Mouse (Mus musculus): Measurements from ENCODE around the gene Fxyd2. TPM values are rescaled to one million over a fixed set of nuclear protein-coding genes. Genes with fewer than 3 reads are reported as not detected.

Gene Fxyd2
- polyA plus RNA-seq, 1 experiment from 2014 or later = 2.3 TPM

DNA sequence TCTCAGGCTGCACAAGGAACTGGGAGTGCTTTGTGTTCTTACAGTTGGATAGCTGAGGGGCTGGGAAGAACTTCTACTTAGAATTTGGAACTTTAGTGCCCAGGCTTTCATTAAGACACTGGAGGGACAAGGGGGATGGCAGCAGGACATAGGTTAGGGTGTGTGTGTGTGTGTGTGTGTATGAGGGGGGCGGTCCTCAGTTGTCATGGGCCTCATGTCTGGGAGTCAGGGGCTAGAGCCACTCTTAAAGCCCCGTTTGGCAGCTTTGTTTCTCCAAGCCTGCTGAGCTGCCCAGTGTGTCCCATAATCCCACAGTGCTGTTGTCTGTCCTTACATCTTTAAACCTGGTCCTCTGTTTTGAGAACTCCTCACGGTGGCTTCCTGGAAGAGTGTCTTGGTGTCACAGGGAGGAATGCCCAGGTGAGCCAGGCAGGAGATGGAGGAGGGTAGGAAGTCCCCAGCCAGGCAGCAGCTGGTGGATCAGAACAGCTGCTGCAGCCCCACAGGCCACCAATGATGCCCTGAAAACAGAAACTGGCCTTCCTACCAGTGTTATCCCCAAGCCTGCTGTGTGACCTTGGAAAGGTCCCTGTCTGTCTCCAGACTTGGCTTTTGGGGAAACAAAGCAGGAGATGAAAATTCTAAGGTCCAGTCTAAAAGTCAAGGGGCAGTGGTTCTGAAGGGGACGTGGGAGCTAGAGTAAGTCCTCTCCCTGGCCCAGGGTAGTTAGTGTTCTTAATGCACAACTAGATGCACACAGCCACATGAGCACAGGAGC, 13.4 kb downstream of the Fxyd2 start:
- Histone ChIP-seq H3K27me3 (peaks cover 30% of the 10 kb centered on the region), H3K9me3 (no peaks in the 10 kb centered on the region), H3K4me3 (replicated peaks) (no peak overlapping the region), H3K9ac (no peak overlapping the region), H3K4me2 (no peak overlapping the region), H3K4me1 (peaks cover 10% of the 10 kb centered on the region), H3K27ac (no peak overlapping the region), H3K36me3 (replicated peaks) (no peaks in the 10 kb centered on the region)
- 69% methylated on average over 4 of the region's 4 CpGs for WGBS
- ATAC-seq (ENCODE audit: low FRiP score) = no peak

DNA sequence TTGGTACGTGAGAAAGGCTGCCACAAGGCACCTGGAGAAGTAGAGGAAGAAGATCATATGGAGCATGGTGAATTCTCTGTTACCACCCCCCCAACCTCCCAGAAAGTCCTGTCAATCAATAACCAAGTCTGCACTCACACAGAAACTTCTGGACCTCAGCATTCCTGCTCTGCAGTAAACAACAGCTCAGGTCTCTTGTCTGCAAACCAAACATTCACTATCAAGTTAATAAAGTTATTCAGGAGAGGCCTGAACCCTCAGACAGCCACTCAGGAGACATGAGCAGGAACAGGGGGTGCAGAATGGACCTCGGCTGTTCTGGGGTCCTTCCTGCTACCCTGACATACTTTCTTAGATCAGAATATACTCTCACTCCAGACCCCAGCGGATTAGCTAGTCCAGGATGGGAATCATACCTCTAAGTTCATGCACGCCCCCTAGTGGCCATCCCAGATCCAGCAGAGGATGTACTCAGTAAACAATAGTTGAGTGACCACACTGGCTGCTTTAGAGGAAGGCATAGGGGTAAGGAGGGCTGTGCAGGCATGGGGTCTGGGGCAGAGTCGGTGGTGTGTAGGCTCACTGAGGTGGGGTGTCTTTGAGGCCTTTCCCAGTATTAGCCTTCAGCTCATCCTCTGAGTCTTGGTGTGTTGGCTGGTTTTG, 14.1 kb downstream of the Fxyd2 start:
- Histone ChIP-seq H3K4me2 (no peak overlapping the region), H3K9me3 (no peaks in the 10 kb centered on the region), H3K27me3 (peaks cover 33% of the 10 kb centered on the region), H3K4me1 (peaks cover 4% of the 10 kb centered on the region), H3K9ac (no peak overlapping the region), H3K27ac (no peak overlapping the region), H3K4me3 (replicated peaks) (no peak overlapping the region), H3K36me3 (replicated peaks) (no peaks in the 10 kb centered on the region)
- no peak for ATAC-seq (ENCODE audit: low FRiP score)
- 58% methylated on average over 5 of the region's 5 CpGs for WGBS

DNA sequence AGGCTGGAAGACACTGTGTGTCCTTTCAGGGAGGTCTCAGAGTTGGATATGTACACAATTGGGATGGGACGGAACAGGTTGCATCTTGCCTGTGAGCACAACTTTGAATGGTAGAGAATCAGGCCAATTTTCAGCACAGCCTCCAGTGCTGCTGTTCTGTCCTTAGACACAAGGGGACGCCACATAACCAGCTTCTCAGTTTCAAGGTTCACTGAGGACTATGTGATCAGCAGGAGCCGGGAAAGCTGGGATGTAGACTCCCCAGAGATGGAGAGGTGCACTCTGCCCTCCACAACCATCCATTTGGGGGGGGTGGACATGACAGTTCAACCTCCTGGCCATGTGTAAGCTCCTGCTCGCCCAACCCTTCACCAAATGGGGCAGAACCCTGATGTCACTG, 16.4 kb downstream of the Fxyd2 start:
- 42% methylated on average over 4 of the region's 4 CpGs for WGBS

DNA sequence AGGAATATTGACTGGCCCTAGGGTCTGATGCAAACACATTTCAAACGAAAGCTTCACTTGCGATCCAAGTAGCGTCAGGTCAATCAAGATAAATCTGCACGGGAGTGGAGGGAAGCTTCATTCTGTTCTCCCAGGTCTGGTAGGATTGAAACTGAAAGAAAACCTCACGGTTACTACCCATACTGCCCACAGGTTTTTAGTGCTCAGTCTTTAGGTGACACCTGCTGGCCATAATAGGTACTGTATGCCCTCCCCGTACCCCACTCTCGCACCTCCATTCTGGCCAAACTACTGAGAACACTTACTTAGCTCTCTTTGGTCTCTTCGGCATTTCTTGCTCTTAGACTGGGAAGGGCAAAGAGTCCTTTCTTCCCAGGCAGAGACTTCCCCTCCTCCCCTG, 17.8 kb downstream of the Fxyd2 start:
- 31% methylated on average over 8 of the region's 8 CpGs for WGBS
- Histone ChIP-seq H3K27me3 (peaks cover 10% of the 10 kb centered on the region; the same call in 1 of the 2 replicates), H3K4me3 (replicated peaks) (no peak overlapping the region), H3K4me1 (peaks cover under 1% of the 10 kb centered on the region), H3K36me3 (replicated peaks) (no peaks in the 10 kb centered on the region), H3K9me3 (no peaks in the 10 kb centered on the region), H3K4me2 (no peak overlapping the region), H3K27ac (no peak overlapping the region), H3K9ac (no peak overlapping the region)
- ATAC-seq (ENCODE audit: low FRiP score) = no peak

More for the DNA sequence above, 16.4 kb downstream of the Fxyd2 start:
- no peaks in the 10 kb centered on the region for H3K9me3 ChIP-seq
- ATAC-seq (ENCODE audit: low FRiP score) = no peak
- H3K9ac ChIP-seq = no peak overlapping the region
- H3K27ac ChIP-seq = no peak overlapping the region
- peaks cover 4% of the 10 kb centered on the region for H3K4me1 ChIP-seq
- H3K4me2 ChIP-seq = no peak overlapping the region
- H3K27me3 ChIP-seq = peaks cover 16% of the 10 kb centered on the region
- H3K4me3 ChIP-seq (replicated peaks) = no peak overlapping the region
- no peaks in the 10 kb centered on the region for H3K36me3 ChIP-seq (replicated peaks)

DNA sequence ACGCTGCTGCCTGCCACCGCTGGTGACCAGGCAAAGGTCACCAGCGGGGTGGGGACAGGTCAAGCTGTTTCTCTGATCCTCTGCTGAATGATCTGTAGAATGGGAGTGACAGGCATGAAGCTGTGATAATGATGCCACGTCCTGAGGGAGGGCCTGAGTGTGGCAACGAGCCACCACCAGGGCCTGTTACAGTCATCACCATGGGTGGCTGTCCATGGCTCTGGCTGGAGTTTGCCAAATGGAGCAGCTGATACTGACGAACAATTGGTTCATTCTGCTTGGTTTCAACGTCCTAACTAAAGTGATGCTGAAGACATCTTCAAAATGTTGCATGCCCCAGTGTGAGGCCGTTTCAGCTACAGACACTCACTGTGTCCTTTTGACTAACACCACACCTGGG, 18.8 kb downstream of the Fxyd2 start:
- Histone ChIP-seq H3K4me3 (replicated peaks) (no peak overlapping the region), H3K9me3 (no peaks in the 10 kb centered on the region), H3K4me1 (no peaks in the 10 kb centered on the region; the same call in 1 of the 2 replicates), H3K36me3 (replicated peaks) (no peaks in the 10 kb centered on the region), H3K4me2 (no peak overlapping the region), H3K27me3 (peaks cover 10% of the 10 kb centered on the region; the same call in 1 of the 2 replicates), H3K27ac (no peak overlapping the region), H3K9ac (no peak overlapping the region)
- no peak for ATAC-seq (ENCODE audit: low FRiP score)
- 75% methylated on average over 8 of the region's 8 CpGs for WGBS

DNA sequence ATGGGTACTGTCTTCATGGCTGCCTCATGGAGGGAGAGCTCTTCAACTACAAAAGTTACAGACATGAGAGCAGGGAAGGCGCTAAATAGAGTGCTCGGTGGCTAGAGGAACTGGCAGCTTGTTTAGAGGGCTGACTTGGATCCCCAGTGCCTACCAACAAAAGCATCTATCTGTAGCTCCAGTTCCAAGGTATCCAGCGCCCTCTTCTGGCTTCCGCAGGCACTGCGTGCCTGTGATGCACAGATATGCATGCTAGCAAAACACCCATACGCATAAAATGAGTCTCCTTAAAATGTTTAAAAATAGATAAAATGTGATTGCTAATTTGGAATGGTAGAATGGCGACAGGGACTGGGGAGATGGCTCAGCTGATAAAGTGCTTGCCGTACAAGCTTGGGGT, 21.7 kb downstream of the Fxyd2 start:
- Histone ChIP-seq H3K4me3 (replicated peaks) (no peak overlapping the region), H3K27ac (no peak overlapping the region), H3K4me1 (no peaks in the 10 kb centered on the region; the same call in 1 of the 2 replicates), H3K27me3 (peaks cover 9% of the 10 kb centered on the region; the same call in 1 of the 2 replicates), H3K4me2 (no peak overlapping the region), H3K9me3 (no peaks in the 10 kb centered on the region), H3K36me3 (replicated peaks) (no peaks in the 10 kb centered on the region), H3K9ac (no peak overlapping the region)
- WGBS = 58% methylated on average over 8 of the region's 8 CpGs
- ATAC-seq (ENCODE audit: low FRiP score) = no peak

DNA sequence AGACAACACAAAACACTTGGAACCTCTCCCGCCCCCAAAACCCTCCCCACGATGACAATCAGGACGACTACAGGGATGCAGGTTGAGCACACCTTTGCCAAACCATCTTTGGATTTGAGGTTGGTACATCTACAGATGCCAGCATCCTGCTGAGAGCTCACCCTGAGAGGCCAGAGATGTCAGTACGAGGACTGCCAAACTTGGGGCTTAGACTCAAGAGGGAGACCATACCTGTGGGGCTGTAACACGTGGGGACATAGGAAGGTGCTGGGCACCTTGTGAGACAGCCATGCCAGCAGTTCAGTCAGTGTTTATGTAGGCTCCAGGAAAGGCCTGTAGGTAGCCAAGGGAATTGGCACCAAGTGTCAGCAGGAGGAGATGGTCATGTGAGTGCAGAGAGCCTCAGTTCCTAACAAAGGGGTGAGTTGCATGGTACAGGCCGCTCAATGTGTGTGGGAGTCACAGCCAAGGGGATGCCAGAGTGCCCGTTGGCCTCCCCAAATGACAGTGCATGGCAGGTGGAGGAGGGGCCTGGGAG, 23.4 kb downstream of the Fxyd2 start:
- 85% methylated on average over 7 of the region's 7 CpGs for WGBS
- Histone ChIP-seq H3K4me1 (no peaks in the 10 kb centered on the region), H3K27ac (no peak overlapping the region), H3K9me3 (no peaks in the 10 kb centered on the region), H3K36me3 (replicated peaks) (no peaks in the 10 kb centered on the region), H3K9ac (no peak overlapping the region), H3K4me3 (replicated peaks) (no peak overlapping the region), H3K4me2 (no peak overlapping the region), H3K27me3 (peaks cover 11% of the 10 kb centered on the region; the same call in 1 of the 2 replicates)
- ATAC-seq (ENCODE audit: low FRiP score) = no peak

DNA sequence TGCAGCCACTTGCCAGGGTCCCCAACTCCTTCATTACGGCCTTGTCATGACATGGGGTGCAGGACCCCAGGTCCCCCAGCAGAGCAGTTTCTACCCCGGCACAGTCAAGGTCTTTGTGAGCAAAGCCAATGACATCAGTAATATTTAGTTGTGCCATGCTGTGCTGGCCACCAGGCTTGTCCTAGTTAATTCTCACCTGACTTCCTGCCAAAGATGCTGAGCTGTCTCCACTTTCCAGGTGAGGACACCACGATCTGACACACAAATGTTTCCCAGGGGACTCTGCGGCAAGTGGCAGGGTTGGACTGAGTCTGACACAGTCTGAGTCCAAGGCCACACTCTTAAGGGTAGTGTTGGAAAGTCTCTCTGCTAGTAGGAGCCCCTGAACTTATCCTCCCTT, 27.0 kb downstream of the Fxyd2 start, which contains the start of gene Dscaml1:
Dscaml1 (plus strand) TSS at position 173 of the 400 bp plus-strand sequence.
- ATAC-seq (ENCODE audit: low FRiP score) = no peak
- Histone ChIP-seq H3K36me3 (replicated peaks) (no peaks in the 10 kb centered on the region), H3K4me2 (no peak within 1 kb of the TSS), H3K4me3 (replicated peaks) (no peak within 1 kb of the TSS), H3K27ac (no peak within 1 kb of the TSS), H3K9ac (no peak within 1 kb of the TSS), H3K27me3 (peaks cover 39% of the 10 kb centered on the region), H3K9me3 (no peaks in the 10 kb centered on the region), H3K4me1 (peaks cover 18% of the 10 kb centered on the region)
- 83% methylated on average over 4 of the region's 4 CpGs for WGBS

DNA sequence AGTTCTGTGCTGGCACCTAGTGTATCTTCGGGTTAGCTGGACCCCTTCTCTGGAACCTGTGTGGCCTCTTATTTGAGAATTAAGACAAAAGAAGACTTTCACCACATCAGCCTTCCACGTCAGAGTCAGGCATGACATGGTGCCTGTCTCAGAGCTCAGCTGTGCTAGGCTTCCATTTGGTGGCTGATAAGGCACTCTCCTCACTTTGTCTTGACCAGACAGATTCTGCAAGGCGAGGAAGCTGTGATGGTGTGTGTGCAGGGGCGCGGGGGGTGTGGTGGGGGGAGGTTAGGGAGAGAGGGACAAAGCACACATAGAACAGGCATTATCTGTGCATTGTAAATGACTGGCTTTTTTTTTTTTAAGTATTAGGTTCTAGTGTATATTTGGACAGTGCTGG, 29.9 kb downstream of the Fxyd2 start:
- Histone ChIP-seq H3K27ac (no peak overlapping the region), H3K4me1 (peaks cover 43% of the 10 kb centered on the region), H3K9me3 (no peaks in the 10 kb centered on the region), H3K4me2 (peak overlapping the region; percentile 70; the same call in 1 of the 2 replicates), H3K36me3 (replicated peaks) (no peaks in the 10 kb centered on the region), H3K4me3 (replicated peaks) (no peak overlapping the region), H3K27me3 (peaks cover 57% of the 10 kb centered on the region), H3K9ac (no peak overlapping the region)
- no peak for ATAC-seq (ENCODE audit: low FRiP score)
- WGBS = 33% methylated on average over 5 of the region's 5 CpGs

DNA sequence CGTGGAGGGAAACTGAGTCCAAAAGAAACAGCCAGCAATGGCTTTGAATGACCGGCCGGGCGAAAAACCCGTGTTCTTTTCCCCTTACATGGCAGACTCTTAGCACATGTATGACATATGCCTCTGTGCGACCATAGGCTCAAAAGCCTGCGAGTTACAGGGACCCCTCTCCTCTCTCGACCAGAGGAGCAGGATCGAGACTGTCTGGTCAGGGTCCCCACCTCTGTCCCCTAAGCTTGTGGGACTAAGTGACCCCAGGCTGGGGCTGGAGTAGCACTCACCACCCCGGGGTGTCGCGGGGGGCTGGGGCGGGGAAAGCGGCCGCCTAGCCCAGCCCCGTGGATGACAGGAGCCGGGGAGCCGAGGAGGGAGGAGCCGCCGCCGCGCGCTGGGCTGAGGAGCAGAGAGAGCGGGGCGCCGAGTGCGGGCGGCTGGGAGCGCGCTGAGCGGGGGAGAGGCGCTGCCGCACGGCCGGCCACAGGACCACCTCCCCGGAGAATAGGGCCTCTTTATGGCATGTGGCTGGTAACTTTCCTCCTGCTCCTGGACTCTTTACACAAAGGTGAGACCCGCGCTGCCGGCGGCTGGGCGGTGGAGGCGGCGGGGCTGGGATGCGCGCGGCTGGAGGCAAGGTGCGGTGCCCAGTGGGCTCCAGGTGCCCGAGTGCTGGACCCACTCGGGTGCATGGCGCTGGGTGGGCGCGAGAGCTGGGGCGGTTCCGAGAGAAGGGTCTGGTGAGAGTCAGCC, 30.7 kb downstream of the Fxyd2 start:
- Histone ChIP-seq H3K4me1 (peaks cover 46% of the 10 kb centered on the region), H3K4me3 (replicated peaks) (peak overlapping the region; percentile 55), H3K27me3 (peaks cover 57% of the 10 kb centered on the region), H3K4me2 (peak overlapping the region; percentile 70), H3K36me3 (replicated peaks) (no peaks in the 10 kb centered on the region), H3K9me3 (no peaks in the 10 kb centered on the region), H3K27ac (peak overlapping the region; percentile 46; the same call in 1 of the 2 replicates), H3K9ac (peak overlapping the region; percentile 68)
- WGBS = 2% methylated on average over 54 of the region's 54 CpGs
- peak; percentile 70 for ATAC-seq (ENCODE audit: low FRiP score)

DNA sequence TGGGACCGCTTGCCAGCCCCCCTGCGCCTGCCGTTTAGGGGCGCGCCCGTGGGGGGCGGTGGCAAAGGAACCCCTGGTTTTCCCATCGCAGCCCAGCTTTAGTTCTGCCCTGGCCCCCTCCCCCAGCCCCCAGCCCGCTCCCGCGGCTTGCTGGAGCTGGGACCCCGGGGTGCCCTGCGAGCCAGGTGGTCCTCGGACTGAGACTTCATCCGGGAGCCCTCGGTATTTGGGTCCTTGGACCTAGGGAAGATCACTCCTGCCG, 31.2 kb downstream of the Fxyd2 start:
- no peaks in the 10 kb centered on the region for H3K9me3 ChIP-seq
- peaks cover 48% of the 10 kb centered on the region for H3K4me1 ChIP-seq
- ATAC-seq (ENCODE audit: low FRiP score) = peak; percentile 42

DNA sequence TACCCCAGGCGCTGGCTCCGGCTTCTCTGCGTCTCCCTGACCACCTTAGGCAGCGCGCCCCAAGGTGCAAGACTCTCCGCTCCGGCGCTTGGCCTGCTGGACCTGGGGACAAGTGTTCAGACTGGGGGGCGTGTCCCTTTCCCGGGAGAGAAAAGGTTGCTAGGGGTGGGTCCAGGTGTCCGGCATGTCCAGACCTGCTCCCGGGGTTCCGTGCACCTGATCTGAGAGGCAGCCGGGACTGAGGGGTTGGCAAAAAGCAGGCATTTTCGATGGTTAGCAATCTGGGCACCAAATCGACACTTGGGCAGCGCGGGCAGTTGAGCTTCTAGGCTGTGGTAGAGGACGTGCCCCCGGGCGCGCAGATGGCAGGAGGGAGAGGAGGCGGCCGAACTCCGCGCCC, 31.7 kb downstream of the Fxyd2 start:
- 2% methylated on average over 26 of the region's 26 CpGs for WGBS
- ATAC-seq (ENCODE audit: low FRiP score) = no peak
- Histone ChIP-seq H3K4me1 (peaks cover 53% of the 10 kb centered on the region), H3K36me3 (replicated peaks) (no peaks in the 10 kb centered on the region), H3K4me2 (peak overlapping the region; percentile 70), H3K9ac (peak overlapping the region; percentile 68), H3K4me3 (replicated peaks) (peak overlapping the region; percentile 55), H3K9me3 (no peaks in the 10 kb centered on the region), H3K27me3 (peaks cover 57% of the 10 kb centered on the region), H3K27ac (no peak overlapping the region)

More for the DNA sequence above, 31.2 kb downstream of the Fxyd2 start:
- peak overlapping the region; percentile 55 for H3K4me3 ChIP-seq (replicated peaks)
- H3K27me3 ChIP-seq = peaks cover 57% of the 10 kb centered on the region
- H3K36me3 ChIP-seq (replicated peaks) = no peaks in the 10 kb centered on the region
- H3K9ac ChIP-seq = peak overlapping the region; percentile 68
- peak overlapping the region; percentile 70 for H3K4me2 ChIP-seq
- peak overlapping the region; percentile 46; the same call in 1 of the 2 replicates for H3K27ac ChIP-seq
- WGBS = 2% methylated on average over 16 of the region's 17 CpGs

Data from forebrain, embryonic 12.5 days (tissue).